In the genomic region with DNA sequence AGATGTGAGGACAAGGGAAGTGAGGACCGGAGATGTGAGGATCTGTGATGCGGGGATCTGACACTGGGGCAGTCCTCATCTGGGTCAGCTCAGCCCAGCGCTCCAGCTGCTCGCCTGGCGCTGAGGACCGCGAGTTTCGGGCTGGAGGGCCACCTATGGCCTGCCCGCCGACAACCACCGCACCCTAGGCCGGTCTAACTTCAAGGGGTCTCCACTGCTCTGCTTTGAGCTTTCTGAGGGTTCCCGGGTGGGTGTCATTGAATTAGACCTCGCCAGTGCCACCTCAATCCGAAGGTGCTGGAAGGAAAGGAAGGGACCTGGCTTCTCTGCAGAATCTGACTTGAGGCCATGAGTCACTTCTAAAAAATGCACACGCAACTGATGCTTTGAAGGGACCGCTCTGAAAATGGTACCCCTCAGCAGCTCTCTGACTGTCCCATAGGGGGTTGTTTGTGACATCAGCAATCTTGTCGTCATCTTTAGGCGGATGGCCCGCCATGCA, we compare ENCODE assay signal across 8 mouse cellular contexts. TPM values are rescaled to one million over a fixed set of nuclear protein-coding genes. Genes with fewer than 3 reads are reported as not detected.
DNase-seq lines count a peak whose midpoint lies in the region; ATAC-seq and TF ChIP-seq lines count a peak whose summit lies in the region.

No protein-coding gene starts in this region.

- H3K4me2 ChIP-seq in lung, postnatal 0 days (replicated peaks; ENCODE audit: low read depth, low read length) = peak overlapping the region; percentile 78
- peak overlapping the region; percentile 88 for H3K4me2 ChIP-seq in embryonic facial prominence, embryonic 11.5 days (ENCODE audit: low read depth, low read length)
- peak overlapping the region; percentile 79 for H3K4me2 ChIP-seq in heart, embryonic 14.5 days (ENCODE audit: low read length)
- H3K4me2 ChIP-seq in neural tube, embryonic 13.5 days = peak overlapping the region; percentile 95

- H3K27ac ChIP-seq in lung, postnatal 0 days (ENCODE audit: low read length) = no peak overlapping the region
- H3K27ac ChIP-seq in embryonic facial prominence, embryonic 11.5 days (replicated peaks; ENCODE audit: low read depth, low read length) = no peak overlapping the region
- peak overlapping the region; percentile 98 for H3K27ac ChIP-seq in heart, embryonic 14.5 days (replicated peaks in 1 of 2; ENCODE audit: control insufficient read depth in 1 of 2, insufficient read depth in 1 of 2, low read depth in 2 of 2, low read length in 2 of 2)
- peak overlapping the region; percentile 87 for H3K27ac ChIP-seq in limb, embryonic 10.5 days
- H3K27ac ChIP-seq in neural tube, embryonic 13.5 days (replicated peaks) = no peak overlapping the region

- no peak for TF ChIP-seq CTCF in lung, postnatal 0 days (IDR thresholded peaks at IDR 0.05)

- peak; percentile 74 for ATAC-seq in lung, postnatal 0 days
- ATAC-seq in embryonic facial prominence, embryonic 11.5 days (replicated peaks; ENCODE audit: insufficient number of reproducible peaks, low FRiP score, low TSS enrichment, low read depth) = peak; percentile 75; the same call in 1 of the 2 replicates
- ATAC-seq in heart, embryonic 14.5 days (ENCODE audit: insufficient number of reproducible peaks, insufficient read depth, low FRiP score, low read depth) = peak; percentile 48
- ATAC-seq in neural tube, embryonic 13.5 days (ENCODE audit: low read depth) = peak; percentile 67; the same call in 1 of the 2 replicates
- no peak for ATAC-seq in monocyte, adult 5-6 weeks (replicated peaks; ENCODE audit: insufficient number of reproducible peaks, low FRiP score, low TSS enrichment, poor library complexity, severe bottlenecking)

- no peak overlapping the region for H3K9ac ChIP-seq in lung, postnatal 0 days (replicated peaks; ENCODE audit: low read depth)
- peak overlapping the region; percentile 73 for H3K9ac ChIP-seq in embryonic facial prominence, embryonic 11.5 days (replicated peaks; ENCODE audit: low read length)
- H3K9ac ChIP-seq in heart, embryonic 14.5 days (ENCODE audit: low read length) = peak overlapping the region; percentile 92
- H3K9ac ChIP-seq in neural tube, embryonic 13.5 days = peak overlapping the region; percentile 75

- DNase-seq in lung, postnatal 0 days (ENCODE audit: low spot score) = peak; percentile 55
- no peak for DNase-seq in lung, adult 18-20 months
- peak; percentile 21 for DNase-seq in adrenal gland, postnatal 14 days
- peak; percentile 48 for DNase-seq in embryonic facial prominence, embryonic 11.5 days (ENCODE audit: low spot score)
- peak; percentile 65 for DNase-seq in limb, embryonic 10.5 days (ENCODE audit: low spot score)

- no peaks in the 10 kb centered on the region for H3K27me3 ChIP-seq in lung, postnatal 0 days (replicated peaks; ENCODE audit: insufficient read depth, low read length)
- H3K27me3 ChIP-seq in embryonic facial prominence, embryonic 11.5 days (ENCODE audit: control insufficient read depth, insufficient read depth, low read length) = no peaks in the 10 kb centered on the region
- no peaks in the 10 kb centered on the region for H3K27me3 ChIP-seq in heart, embryonic 14.5 days (ENCODE audit: control insufficient read depth, insufficient read depth, low read length)
- peaks cover 15% of the 10 kb centered on the region; the same call in 1 of the 2 replicates for H3K27me3 ChIP-seq in limb, embryonic 10.5 days (ENCODE audit: low read depth, poor library complexity, severe bottlenecking)
- peaks cover 4% of the 10 kb centered on the region; the same call in 1 of the 2 replicates for H3K27me3 ChIP-seq in neural tube, embryonic 13.5 days

- no peaks in the 10 kb centered on the region for H3K9me3 ChIP-seq in lung, postnatal 0 days (ENCODE audit: low read length)
- no peaks in the 10 kb centered on the region for H3K9me3 ChIP-seq in embryonic facial prominence, embryonic 11.5 days (replicated peaks; ENCODE audit: control insufficient read depth, low read length)
- H3K9me3 ChIP-seq in heart, embryonic 14.5 days (ENCODE audit: control insufficient read depth, low read length) = no peaks in the 10 kb centered on the region
- H3K9me3 ChIP-seq in limb, embryonic 10.5 days (replicated peaks) = no peaks in the 10 kb centered on the region
- H3K9me3 ChIP-seq in neural tube, embryonic 13.5 days = no peaks in the 10 kb centered on the region

- H3K36me3 ChIP-seq in lung, postnatal 0 days (ENCODE audit: insufficient read depth, low read length) = no peaks in the 10 kb centered on the region
- no peaks in the 10 kb centered on the region for H3K36me3 ChIP-seq in embryonic facial prominence, embryonic 11.5 days (replicated peaks; ENCODE audit: control insufficient read depth, insufficient read depth, low read depth, low read length)
- H3K36me3 ChIP-seq in heart, embryonic 14.5 days (ENCODE audit: control insufficient read depth, insufficient read depth, low read length) = peaks cover 16% of the 10 kb centered on the region; the same call in 1 of the 2 replicates
- no peaks in the 10 kb centered on the region for H3K36me3 ChIP-seq in limb, embryonic 10.5 days
- H3K36me3 ChIP-seq in neural tube, embryonic 13.5 days = no peaks in the 10 kb centered on the region

- H3K4me1 ChIP-seq in lung, postnatal 0 days (ENCODE audit: insufficient read depth, low read depth, low read length) = no peaks in the 10 kb centered on the region
- no peaks in the 10 kb centered on the region for H3K4me1 ChIP-seq in embryonic facial prominence, embryonic 11.5 days (ENCODE audit: control insufficient read depth, insufficient read depth, low read length)
- H3K4me1 ChIP-seq in heart, embryonic 14.5 days (ENCODE audit: control insufficient read depth in 2 of 2, insufficient read depth in 2 of 2, low read length in 2 of 2) = peaks cover 4 to 20% of the 10 kb centered on the region in 2 experiments; a peak in 3 of 4 replicates
- peaks cover 15% of the 10 kb centered on the region for H3K4me1 ChIP-seq in limb, embryonic 10.5 days
- H3K4me1 ChIP-seq in neural tube, embryonic 13.5 days (replicated peaks) = peaks cover 12% of the 10 kb centered on the region

- no peak for TF ChIP-seq EP300 in lung, postnatal 0 days (IDR thresholded peaks at IDR 0.05)

- whole genome bisulfite sequencing in lung, postnatal 0 days = 7% methylated on average over 17 of the region's 20 CpGs
- 7% methylated on average over 20 of the region's 20 CpGs for WGBS in embryonic facial prominence, embryonic 11.5 days
- WGBS in heart, embryonic 14.5 days = 2% methylated on average over 20 of the region's 20 CpGs
- WGBS in limb, embryonic 10.5 days = 10% methylated on average over 20 of the region's 20 CpGs
- 8% methylated on average over 20 of the region's 20 CpGs for WGBS in neural tube, embryonic 13.5 days

- H3K4me3 ChIP-seq in lung, postnatal 0 days (ENCODE audit: low read depth, low read length) = peak overlapping the region; percentile 45
- H3K4me3 ChIP-seq in embryonic facial prominence, embryonic 11.5 days (ENCODE audit: low read depth, low read length) = peak overlapping the region; percentile 60
- H3K4me3 ChIP-seq in heart, embryonic 14.5 days (ENCODE audit: control insufficient read depth in 1 of 2, insufficient read depth in 1 of 2, low read depth in 1 of 2, low read length in 2 of 2) = peak overlapping the region; percentile 71 to 94
- peak overlapping the region; percentile 72 for H3K4me3 ChIP-seq in limb, embryonic 10.5 days
- peak overlapping the region; percentile 56 for H3K4me3 ChIP-seq in neural tube, embryonic 13.5 days

RNA-seq across cellular contexts. Expression of a gene that starts 0.8 kb away (rescaled TPM):
- polyA plus RNA-seq in lung, postnatal 0 days (2015; fragmentation: Nextera tagmentation; extraction: Ambion mirVana) = 5.3 and 5.8 TPM in 2 replicates
- total RNA-seq in adrenal gland, postnatal 14 days (2021) = 2.4 and 3.0 TPM in 2 replicates
- polyA plus RNA-seq in embryonic facial prominence, embryonic 11.5 days (2014; fragmentation: Nextera tagmentation; extraction: Ambion mirVana) = 7.9 and 8.8 TPM in 2 replicates
- 157 and 159 TPM in 2 replicates for polyA plus RNA-seq in heart, embryonic 14.5 days (2014; fragmentation: Nextera tagmentation; extraction: Ambion mirVana)
- polyA plus RNA-seq in limb, embryonic 10.5 days (2016; fragmentation: Nextera tagmentation; extraction: Ambion mirVana) = 4.2 and 6.7 TPM in 2 replicates
- polyA plus RNA-seq in neural tube, embryonic 13.5 days (2015; fragmentation: Nextera tagmentation; extraction: Ambion mirVana) = 4.3 and 8.7 TPM in 2 replicates
- 1.1 TPM in 1 of 3 replicates, not detected in the others for total RNA-seq in monocyte, adult 5-6 weeks (2017)

Comparison
In these comparisons a context has a peak if more than half of its experiments do, and no peak if none do; other contexts are left out.
1. DNase-seq: peak in lung, postnatal 0 days (single experiment), adrenal gland, postnatal 14 days (single experiment), embryonic facial prominence, embryonic 11.5 days (single experiment) and limb, embryonic 10.5 days (single experiment); none in lung, adult 18-20 months (0 of 2).
2. H3K27ac ChIP-seq: peak in heart, embryonic 14.5 days (2 of 2) and limb, embryonic 10.5 days (single experiment); none in lung, postnatal 0 days (single experiment), embryonic facial prominence, embryonic 11.5 days (single experiment) and neural tube, embryonic 13.5 days (single experiment).
3. RNA of a gene that starts 0.8 kb away (polyA plus RNA-seq): 157 to 159 TPM in heart, embryonic 14.5 days; 7.9 to 8.8 TPM in embryonic facial prominence, embryonic 11.5 days, 4.2 to 6.7 TPM in limb, embryonic 10.5 days, 5.3 to 5.8 TPM in lung, postnatal 0 days and 4.3 to 8.7 TPM in neural tube, embryonic 13.5 days; every median in the first group is over 10 times any median in the second.
4. Peak in every context shown above with its lines, with median percentiles within 50 percentile points of each other: H3K4me2 ChIP-seq and H3K4me3 ChIP-seq.